Mouse (Mus musculus): ENCODE results near the gene Sarm1.
"Not testable (repeated sequence)": the region's sequence is repeated elsewhere in the genome, so short reads cannot be mapped to it uniquely, and the experiment has no call there.

The Sarm1 gene

DNA sequence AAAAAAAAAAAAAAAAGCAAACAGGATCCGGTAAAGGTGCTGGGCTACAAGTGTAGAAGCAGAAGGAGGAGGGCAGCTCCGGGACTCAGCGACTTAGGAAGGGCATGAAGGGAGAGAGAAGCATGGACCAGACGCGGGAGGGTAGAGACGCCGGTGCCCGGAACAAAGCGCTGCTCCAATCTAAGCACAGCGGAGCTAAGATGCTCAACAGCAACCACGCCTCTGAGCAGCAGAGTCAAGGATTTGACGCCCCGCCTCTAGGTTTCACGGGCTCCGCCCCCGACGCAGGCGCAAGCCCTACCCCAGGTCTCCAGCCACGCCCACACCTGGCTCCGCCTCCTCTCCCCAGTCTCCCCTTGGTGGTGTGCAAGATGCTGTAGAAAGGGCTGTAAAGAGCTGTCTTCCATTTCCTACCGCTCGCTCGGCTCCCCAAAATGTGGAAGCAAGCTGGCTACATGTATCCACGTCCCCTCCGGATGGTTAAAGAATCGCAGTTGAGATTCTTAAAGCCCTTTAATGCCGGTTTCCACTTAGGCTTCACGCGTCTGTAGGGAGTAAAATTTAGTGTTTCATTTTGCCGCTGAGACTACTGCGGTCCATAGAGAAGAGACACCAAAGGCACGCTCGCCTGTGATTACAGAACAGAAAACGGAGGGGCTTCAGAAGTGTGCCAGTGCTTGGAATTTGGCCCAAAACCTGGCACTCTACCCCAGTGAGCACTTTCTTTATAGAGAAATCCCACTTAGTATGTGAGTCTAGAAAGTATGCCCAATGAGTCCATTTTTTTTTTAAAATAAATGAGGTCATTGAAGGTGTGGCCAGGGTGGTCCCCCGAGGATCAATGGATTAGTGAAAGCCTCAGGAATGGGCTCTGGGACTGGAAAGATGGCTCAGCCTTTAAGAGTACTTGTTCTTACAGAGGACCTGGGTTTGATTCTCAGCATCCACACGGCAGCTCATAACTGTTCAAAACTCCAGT, at the start of gene Sarm1:
Gene Sarm1, minus strand, starts transcription at position 211 of the 979 bp plus-strand sequence.
- DNase-seq = peak; percentile 94 to 95

DNA sequence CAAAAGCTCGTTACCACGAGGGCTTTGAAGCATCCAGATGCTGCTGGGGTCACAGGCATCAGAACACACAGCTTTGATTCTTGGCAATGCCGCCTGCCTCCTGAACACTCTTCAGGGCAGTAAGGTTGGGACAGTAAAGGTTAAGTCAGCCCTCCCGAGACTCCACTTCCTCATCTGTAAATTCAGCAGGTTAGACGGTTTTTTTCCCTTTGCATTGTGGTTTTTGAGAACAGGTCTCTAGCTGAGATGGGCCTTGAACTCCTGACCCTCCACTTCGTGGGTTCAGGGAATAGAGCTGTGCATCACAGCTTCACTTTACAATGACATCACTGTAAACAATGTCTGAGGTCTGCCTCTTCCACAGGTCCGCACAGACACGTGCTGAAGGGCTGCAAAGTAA, 47.6 kb upstream of the Sarm1 start:
- no peak for DNase-seq

DNA sequence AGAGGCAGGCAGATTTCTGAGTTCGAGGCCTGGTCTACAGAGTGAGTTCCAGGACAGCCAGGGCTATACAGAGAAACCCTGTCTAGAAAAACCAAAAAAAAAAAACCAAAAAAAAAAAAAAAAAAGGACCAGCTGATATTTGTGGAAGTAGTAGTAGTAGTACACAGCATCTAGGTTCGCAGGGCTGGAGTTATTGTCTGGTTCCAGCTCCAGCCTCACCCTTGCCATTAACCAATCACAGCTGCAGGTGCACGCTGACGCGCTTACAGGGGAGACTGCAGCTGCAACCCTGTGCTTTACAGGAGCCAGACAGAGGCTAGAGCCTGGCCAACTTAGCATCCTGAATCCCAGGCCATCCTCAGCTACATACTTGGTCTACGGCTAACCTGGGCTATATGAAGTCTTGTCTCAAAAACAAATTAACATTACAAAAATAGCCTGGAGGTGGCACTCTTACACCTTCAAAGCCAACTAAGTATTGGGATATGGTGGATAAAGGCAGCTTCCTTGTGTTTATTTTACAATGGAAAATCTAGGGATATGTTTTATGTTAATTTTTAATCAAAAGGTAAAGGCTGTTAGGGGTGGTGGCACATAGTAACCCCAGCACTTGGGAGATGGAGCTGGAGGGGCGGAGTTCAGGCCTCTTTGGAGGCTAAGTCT, 47.0 kb upstream of the Sarm1 start:
- DNase-seq = no peak

DNA sequence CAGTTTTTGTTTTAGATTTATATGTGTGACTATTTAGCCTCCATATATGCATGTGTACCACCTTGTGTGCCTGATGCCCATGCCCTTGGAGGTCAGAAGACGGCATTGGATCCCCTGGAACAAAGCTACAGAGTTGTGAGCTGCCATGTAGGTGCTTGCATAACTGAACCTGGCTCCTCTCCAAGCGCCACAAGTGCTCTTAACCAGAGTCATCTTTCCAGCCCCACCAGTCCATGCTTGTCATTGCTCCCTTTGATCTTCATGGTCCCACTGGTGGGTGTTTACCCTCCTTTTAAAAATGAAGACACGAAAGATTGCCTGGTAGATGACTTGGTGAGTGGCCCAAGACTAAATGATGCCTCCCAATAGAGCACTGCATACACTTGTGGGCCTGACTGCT, 42.8 kb upstream of the Sarm1 start:
- DNase-seq = peak; percentile 36 to 52

DNA sequence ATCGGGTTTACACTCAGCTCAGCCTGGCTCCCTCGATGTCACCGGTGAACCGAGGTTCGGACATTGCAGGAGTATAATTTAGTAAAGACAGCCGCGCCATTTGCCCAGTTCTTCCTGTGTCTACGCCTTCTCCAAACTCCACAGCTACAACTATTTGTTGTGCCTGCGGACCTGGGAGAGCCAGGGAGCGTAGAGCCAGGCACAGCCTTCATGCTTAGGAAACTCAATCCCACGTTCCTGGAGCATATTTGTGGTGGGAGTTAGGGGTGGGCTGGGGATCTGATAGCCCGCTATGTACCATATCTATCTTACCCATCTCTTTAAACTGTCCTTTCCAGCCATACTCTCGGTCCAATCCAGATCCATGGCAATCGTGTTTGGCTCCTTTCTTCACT, 39.1 kb upstream of the Sarm1 start:
- DNase-seq = no peak

DNA sequence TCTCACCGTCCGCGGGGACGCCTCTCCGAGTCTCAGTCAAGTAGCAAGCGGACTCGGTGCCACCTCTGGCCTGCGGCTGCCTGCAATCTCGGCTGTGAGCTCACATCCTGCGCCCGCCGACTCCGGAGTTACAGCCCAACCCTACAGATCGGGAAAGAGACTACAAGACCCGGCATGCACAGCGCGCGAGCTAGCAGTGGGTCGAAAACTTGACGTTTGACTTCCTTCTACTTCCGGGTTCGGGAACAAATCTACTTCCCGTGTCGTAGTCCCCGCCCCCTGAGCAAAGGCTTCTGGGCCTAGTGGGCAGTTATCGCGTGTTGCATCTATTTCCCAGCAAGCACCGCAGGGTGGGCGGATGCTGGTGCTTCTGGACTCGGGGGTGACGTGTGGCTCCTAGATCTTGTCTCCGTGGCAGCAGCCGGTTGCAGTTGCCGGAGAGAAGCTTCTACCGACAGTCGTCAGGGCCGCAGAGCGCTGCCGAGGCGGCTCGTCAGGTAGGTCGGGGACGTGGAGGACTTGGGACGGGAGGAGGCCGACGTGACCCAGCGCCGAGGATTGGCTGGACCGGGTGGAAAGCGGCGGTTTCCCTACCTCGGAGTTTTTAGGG, 38.6 kb upstream of the Sarm1 start, which contains the start of the genes Tnfaip1 and Ift20:
Gene Tnfaip1, minus strand, starts transcription at position 253 of the 610 bp plus-strand sequence.
Gene Ift20, plus strand, starts transcription at position 282 of the 610 bp plus-strand sequence.
- DNase-seq = peak; percentile 99

DNA sequence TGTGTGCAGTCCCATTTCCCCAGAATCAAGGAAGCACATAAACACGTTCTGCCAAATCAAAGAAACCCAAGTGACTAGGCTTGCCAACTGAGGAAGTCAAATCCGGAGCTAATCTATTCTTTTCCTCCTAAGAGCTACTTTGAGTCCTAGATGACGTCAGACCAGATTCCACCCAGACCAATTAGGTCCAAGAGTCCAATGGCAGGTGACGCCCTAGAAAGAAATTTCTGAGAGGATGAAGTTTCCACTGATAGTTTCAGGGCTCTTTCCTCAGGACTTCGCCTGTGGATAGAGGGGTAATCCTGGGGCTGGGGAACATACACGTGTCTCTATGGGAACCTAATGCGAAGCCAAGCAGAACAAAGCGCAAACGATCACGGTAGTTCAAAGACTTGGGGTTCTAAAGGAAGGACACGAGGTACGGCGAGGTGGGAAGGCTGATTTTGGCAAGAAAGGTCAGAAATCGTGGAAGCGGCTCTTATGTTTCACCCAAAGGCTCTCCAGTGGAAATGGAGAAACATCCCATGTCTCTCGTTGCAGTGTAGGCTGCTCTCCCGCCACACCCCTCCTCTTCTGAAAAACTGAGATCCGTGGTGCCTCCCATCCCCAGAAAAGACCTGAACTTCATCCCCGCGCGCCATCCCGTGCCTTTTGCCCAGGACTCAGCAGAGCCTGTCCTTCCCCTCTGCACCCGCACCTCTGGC, 38.0 kb upstream of the Sarm1 start:
- peak; percentile 54 to 66 for DNase-seq

DNA sequence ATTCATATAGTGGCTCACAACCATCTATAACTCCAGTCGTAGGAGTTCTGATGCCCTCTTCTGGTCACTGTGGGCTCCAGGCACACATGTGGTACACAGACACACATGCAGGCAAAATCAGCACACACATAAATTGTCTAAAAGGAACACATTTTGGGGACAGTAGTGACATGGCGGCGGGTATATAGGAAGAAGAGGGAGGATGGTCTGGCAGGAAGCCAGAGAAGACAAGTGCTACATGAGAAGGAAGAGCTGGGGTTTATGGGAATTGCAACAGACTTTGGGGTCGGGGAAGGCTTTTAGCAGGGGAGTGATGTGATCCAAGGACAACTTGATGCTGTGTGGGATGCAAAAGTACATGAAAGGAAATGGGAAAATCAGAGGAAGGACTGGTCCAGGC, 37.0 kb upstream of the Sarm1 start:
- DNase-seq = peak; percentile 23 to 39

DNA sequence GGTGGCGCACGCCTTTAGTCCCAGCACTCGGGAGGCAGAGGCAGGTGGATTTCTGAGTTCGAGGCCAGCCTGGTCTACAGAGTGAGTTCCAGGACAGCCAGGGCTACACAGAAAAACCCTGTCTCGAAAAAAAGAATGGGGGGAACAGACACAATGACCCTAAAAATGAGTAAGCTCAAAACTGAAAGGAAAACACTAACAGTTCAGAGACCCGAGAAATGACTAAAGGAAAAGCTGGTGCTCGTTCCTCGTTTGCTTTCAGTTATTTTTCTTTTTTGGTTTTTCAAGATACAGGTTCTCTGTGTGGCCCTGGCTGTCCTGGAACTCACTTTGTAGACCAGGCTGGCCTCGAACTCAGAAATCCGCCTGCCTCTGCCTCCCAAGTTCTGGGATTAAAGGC, 34.0 kb upstream of the Sarm1 start:
- not testable (repeated sequence) for DNase-seq

DNA sequence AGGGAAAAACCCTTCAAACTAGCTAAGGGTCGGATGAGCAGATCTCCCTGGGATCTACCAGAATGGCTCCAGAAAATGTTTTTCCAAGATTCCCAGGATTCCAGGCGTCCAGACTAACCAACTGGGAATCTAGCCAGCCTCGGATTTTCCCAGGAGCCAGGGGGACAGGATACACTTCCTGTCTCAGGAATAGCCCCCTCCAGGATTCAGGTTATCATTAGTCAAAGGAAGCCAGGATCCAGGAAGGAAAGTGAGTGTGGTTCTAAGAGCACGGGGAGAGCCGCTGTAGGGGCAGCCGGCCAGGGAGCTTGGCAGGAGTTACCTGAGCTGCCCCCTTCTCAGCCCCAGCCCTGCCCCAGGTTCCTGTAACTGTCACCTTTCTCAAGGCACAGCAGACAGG, 33.5 kb upstream of the Sarm1 start:
- peak; percentile 80 to 81 for DNase-seq

DNA sequence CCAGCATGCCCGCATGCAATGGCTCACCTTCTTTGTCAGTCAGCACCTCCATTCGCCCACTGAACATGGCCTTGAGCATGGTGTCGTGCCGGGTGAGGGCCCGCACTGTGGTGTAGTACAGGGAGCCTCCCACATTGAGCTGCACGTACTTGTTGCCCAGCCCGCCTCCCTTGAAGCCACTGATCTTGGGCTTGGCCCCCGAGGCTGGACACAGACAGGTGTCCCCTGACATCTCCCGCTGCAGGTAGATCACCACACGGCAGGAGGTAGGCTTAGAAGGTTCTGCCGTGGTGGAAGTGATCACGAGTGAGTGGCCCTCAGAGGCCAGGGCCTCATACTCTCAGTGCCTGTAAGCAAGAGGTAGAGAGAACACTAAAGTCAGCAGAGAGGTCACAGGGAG, 32.4 kb upstream of the Sarm1 start:
- DNase-seq = no peak

DNA sequence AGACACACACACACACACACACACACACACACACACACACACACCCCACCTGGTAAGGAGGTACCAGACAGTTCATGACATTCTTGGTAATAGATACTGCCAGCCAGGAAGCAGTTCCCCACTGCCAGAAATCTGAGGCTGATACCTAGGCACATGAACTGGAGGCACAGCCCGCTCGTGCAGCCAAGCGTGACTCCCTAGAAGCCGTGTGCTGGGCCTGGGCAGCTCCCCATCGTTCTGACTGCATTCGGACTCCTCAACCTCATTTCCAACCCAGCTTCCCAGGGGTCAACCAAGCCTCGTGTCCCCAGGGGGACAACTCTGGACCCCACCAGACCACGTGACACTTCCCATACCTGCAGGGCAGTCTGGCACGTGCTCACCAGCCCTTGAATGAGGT, 31.2 kb upstream of the Sarm1 start:
- DNase-seq = no peak

DNA sequence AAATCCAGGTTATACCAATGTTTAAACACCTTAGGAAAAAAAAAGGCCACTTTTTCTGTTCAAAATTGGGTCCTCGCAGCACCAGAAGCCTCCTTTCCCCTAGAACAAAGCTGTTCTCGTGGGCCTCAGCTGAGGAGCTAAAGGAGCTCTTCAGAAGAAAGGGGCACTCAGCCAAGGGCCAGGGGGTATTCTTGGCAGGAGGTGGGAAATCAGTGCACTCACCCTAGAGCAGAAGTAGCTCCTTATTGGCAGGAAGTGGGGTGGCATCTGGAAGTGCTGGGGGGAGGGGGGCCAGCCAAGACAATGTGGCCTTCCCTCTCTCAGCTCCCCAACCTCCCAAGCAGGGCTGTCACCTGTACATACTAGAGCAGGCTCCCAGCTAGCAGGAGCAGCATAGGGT, 27.3 kb upstream of the Sarm1 start:
- DNase-seq = peak in 1 of 2 experiments; percentile 44

DNA sequence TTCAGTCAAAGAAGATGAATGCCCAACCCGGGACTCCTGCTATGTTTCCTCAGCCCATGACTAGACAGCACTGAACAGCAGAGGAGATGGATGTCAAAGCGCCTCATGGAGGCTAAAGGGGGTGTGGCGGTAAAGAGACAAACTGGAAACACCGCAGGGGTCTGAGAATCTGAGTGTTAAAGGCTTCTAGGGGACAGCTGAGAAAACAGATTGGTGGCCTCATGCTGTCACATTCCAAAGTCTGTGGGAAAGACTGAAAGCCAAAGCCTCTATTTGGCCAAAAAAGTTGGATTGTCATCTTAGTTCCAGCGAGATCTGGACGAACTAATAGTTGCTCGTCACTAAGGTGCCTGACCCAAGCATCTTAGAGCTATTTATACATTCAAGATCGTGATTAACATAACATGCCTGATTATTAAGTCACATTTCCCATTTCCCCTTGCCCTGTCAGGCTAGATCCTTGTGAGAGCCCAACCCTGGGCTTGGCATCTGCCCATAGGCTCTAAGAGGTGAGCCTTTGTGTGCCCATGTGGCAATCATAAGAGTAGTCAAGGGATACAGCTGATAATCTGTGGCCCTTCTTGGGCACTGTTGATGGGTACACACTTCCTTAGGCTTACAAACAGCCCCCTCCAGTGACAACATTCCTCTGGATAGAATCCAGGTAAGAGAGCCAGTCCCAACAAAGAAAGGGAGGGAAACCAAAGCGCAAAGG, 25.8 kb upstream of the Sarm1 start:
- no peak for DNase-seq

DNA sequence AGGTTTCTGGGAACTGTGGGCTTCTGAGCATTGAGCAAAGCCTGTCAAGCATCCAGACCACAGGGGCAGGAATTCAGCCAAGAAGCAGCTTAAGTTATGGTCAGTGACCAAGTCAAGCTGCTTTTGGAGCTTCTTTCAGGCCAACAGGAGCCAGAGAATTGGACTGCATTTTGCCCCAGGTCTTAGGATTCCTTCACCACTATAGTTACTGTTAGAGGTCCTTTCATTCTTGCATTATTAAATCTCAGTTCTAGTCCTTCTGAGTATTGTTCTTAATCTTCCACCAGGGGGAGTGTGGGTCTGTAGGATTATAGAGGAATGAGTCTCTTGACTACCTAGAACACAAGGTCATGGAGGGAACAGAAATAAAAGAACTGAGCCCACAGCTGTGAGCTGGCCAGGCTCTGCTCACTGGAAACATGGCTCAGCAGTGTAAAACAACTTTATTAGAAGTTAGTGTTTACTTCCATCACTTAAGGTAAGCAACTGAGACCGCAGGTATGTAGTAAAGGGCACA, 25.0 kb upstream of the Sarm1 start:
- DNase-seq = no peak

DNA sequence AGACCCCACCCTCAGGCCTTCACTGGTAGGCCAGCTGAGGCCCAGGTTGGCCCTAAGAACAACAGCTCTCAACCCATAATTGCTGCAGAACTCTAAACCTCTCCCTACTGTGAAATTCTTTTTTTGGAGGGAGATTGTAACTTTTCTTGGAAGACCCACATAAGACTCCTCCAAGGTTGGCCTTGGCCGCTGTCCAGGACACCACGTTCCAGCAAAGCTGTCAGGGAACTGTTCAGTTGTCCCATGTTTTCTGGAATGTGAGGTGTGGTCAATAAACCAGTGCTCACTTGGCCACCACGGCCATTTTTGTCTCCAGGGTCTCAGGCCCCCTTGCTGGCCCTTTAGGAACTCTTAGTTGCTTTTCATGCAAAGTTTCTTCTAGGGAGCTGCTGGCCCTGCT, 24.3 kb upstream of the Sarm1 start:
- no peak for DNase-seq

DNA sequence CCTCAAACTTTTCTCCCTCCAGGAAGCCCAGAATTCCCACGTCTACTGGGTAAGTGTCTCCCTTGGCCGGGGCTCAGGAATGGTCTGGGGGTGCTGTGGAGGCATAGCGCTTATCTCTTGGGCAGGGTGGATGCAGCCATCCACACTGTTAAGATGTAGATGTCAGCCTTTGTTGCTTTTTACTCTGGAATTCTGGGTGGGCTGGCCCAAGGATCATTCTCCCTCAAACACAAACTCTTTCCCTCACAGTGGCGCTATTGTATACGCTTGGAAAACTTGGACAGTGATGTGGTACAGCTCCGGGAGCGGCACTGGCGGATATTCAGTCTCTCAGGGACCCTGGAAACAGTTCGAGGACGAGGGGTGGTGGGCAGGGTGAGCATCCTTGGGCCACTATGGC, 21.4 kb upstream of the Sarm1 start:
- DNase-seq = no peak

DNA sequence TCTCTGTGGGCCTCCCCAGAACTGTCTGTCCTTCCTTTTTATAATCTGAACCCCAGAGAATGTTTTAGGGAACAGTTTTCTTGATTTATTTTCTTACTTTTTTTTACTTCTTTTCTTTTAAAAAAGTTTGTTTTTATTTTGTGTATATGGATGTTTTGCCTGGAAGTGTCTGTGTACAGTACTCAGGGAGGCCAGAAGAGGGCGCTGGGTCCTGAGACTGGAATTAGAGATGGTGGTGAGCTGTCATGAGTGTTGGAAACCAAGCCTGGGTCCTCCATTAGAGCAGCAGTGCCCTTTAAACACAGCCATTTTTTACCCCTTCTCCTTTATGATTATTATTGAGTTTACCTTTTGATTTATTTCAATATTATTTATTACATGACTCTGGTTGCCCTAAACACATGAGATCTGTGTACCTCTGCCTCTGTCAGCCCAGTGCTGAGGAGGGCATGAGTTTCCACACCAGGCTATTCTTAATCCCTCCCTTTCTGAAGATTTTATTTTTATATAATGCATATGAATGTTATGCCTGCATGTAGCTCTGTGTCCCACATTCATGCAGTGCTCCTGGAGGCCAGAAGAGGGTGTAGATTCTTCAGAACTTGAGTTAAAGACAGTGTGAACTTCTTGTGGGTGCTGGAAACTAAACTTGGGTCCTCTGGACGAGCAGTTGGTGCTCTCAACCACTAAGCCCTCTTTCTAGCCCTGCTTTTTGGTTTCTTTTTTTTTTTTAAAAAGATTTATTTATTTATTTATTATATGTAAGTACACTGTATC, 18.2 kb upstream of the Sarm1 start:
- no peak for DNase-seq

DNA sequence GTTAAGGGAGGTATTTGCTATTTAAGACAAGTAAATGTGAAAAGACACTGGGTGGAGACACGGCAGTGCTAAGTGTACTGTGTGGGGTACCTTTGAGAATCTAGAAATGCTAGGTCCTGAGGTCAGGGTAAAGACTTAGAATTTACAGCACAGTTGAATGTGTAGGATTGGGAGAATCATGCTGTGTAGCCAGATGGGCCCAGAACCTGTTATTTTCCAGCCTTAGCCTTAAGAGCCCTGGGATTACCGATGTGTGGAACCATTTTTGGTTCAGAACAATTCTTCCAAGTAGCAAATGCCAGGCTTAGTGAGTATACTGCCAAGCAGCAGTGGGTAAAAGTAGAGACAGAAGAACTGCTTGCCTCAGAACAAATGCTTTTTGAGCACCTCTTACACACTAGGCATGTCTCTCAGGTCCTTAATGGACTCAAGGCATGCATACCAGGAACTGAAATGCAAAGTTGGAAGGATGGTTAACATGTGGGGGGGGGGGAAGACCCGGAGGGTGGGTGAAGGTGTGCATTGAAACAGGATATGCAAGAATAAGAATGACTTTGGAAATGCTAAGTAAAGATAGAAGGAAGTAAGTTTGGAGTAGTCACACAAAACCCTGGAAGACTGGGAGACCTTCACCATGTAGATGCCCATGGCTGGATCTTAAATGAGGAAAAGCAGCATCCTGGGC, 15.7 kb upstream of the Sarm1 start:
- DNase-seq = no peak
